Mouse (Mus musculus) right cerebral cortex, adult 18-20 months (tissue): ENCODE results near the gene AC129217.1.
"Not testable (repeated sequence)": the region's sequence is repeated elsewhere in the genome, so short reads cannot be mapped to it uniquely, and the experiment has no call there.

Experiments used
- DNase-seq: peaks from one replicate; pipeline ENCODE4 v3.0.0; 2022; ENCODE audit warnings: mixed read lengths

Gene AC129217.1

DNA sequence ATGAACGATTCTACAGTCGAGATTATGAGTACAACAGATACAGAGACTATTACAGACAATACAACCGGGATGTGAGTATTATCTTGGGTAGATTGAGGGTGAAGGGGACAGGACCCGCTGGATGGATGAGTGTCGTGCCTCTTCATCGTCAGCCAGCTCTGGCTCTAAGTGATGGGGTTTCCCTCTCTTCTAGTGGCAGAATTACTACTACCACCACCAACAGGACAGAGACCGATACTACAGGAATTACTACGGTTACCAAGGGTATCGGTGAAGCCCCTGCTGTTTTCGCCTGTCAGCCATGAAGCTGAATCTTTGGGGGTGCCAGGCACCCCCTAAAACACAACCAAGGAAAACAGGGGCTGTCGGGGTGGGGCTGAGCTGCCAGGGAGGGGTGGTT, 1.7 kb downstream of the AC129217.1 start:
- no peak for DNase-seq

DNA sequence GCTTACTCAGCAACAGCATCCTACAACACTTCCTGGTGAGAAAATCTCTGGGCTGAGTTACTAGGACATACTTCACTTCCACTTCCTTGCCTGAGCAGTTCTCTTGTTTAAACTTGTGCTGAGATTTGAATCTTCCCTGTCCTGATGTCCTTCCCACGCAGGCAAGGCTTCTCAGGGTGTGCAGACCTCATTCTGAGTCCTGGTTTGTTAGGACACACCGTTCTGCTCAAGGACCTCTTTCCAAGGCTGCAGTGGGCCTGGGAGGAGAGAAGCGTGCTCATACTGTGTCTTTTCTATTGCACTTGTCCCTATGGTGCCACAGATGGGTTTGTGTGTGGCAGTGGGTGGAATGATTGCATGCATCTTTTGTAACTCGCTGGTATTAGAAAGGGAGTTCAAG, 3.4 kb downstream of the AC129217.1 start:
- DNase-seq, result no peak

GRCm38 (mm10) chr19:8836327-8836726, 6.8 kb downstream of the AC129217.1 start:
- not testable (repeated sequence) for DNase-seq

DNA sequence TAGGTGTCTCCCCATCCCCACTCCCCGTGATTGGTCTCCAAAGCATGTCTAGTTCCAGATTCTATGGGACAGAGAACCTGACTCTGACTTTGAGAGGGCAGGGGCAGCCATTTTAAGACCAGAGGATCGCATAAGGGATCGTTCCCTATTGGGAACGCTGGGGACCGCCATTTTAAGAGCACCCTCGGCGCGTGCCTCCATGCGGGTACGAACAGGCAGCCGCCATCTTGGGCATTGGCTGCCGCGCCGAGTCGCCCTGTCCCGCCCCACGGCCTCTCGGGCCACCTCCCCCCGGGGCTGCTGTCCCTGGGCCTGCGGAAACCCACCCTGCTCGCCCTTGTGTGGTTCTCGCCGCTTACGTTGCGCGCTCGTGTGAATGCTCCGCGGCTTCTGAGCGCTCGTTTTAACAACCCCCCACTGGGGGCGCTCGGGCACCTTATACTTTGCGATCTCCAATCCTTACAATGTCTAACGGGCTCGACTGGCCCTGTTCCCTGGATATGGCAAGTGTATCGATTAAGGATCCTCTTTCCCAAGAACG, 7.7 kb downstream of the AC129217.1 start, which contains the start of gene Bscl2:
TSS of gene Bscl2 (plus strand) at position 217 of the 541 bp plus-strand sequence.
- DNase-seq, result peak; percentile 89

DNA sequence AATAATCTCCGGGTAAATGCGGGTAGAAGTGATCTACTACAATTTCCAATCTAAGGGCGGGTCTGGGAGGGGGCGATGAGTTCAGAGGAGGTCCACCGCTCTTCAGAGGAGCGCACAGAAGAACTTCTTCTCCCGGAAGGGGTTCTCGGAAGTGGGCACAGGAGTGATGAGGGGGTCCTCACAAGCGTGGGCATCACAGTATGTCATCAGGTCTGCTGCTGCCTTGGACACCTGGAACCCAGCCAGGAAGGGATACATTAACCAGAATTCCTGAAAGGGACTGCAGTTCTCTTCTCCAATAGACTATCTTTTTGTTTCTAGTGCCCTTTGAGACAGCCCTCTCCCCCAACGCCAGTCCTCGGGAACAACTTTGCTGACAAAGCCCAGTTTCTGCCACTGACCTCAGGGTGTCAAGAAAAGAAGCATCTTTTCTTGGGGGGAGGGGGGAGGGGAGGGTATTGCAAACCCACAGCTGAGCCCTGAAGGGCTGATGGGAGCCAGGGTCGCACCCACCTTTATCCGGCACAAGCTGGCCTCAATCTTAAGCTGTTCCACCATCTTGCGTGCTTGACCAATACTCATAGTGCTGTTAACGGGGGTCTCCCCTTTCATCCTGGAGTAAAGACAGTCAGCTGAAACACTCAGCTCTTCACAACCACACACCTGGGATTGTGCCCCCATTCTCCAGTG, 8.6 kb downstream of the AC129217.1 start:
- no peak for DNase-seq

DNA sequence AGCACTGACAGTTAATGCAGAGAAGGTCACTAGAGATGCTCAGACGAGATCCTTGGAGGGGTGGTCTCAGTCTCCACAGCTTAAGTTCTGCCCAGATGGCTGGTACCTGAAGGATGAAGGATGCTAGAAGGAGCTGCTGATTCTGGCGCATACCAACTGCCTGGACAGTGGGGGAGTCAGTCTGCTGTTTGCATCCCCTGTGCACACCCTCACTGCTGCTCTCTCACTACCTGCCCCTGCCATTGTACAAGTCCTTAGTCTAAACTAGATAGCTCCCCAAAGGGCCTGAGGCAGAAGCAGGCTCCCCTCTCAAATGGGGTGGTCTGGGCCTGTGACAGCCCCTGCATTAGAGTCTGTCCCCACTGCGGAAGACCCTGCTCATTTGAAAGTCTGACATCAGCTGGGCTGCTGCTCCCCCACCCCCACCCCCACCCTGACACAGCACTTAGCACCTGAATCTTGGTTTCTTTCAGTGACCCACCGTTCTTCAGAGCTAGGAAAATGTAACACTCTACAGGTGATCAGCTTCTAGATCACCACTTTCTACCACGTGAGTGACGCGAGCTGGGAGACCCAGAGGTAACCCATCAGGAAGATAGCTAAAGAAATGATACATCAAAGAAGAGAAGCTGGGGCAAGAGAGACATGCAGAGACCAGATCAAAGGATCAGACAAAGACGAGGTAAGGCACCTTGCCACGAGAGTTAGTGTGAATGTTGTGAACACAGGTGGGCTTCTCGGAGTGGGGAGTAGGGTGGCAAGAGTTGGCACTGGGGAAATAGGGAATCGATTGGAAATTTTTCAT, 9.7 kb downstream of the AC129217.1 start, which contains the start of gene Gng3:
TSS of gene Gng3 (minus strand) at position 92 of the 805 bp plus-strand sequence.
- DNase-seq, result peak; percentile 91

- peak; percentile 77 for DNase-seq
These were observed 10.6 kb downstream of the AC129217.1 start for GRCm38 (mm10) chr19:8839908-8840791.

- DNase-seq, result no peak
These were observed 11.4 kb downstream of the AC129217.1 start for GRCm38 (mm10) chr19:8841012-8841411.

GRCm38 (mm10) chr19:8842961-8843360, 13.4 kb downstream of the AC129217.1 start:
- no peak for DNase-seq

GRCm38 (mm10) chr19:8844371-8845129, 15.0 kb downstream of the AC129217.1 start:
- peak; percentile 70 for DNase-seq

- no peak for DNase-seq
These were observed 18.8 kb downstream of the AC129217.1 start for GRCm38 (mm10) chr19:8848356-8848755.

DNA sequence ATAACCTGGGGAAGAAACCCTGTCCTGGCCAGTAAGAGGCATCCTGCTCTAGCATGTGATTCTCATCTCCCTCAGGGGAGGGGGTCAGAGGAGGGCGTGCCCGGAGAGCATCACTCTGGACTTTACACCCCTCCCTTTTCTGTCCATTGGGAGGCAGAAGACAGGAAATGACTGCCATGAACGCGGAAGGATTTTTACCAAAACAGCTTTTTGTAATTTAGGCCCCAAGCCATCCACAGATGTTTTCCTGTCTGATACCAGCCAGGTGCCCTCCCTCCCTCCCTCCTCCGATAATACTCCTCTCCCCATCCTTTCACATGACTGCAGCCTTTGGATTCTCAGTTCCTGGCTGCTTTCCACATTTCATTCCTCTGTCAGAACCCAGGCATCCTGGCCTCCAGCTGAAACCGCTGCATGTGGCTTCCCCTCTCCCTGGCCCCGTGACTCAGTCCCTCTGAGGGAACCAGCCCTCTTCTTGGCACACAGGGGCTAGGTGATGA, 20.9 kb downstream of the AC129217.1 start, which contains the start of gene Lrrn4cl:
TSS of gene Lrrn4cl (plus strand) at position 367 of the 500 bp plus-strand sequence.
- DNase-seq, result no peak

GRCm38 (mm10) chr19:8851639-8852038, 22.1 kb downstream of the AC129217.1 start:
- DNase-seq, result no peak

- no peak for DNase-seq
These were observed 22.8 kb downstream of the AC129217.1 start for GRCm38 (mm10) chr19:8852236-8852928.

- DNase-seq, result no peak
These were observed 23.5 kb downstream of the AC129217.1 start for GRCm38 (mm10) chr19:8853117-8853516.

DNA sequence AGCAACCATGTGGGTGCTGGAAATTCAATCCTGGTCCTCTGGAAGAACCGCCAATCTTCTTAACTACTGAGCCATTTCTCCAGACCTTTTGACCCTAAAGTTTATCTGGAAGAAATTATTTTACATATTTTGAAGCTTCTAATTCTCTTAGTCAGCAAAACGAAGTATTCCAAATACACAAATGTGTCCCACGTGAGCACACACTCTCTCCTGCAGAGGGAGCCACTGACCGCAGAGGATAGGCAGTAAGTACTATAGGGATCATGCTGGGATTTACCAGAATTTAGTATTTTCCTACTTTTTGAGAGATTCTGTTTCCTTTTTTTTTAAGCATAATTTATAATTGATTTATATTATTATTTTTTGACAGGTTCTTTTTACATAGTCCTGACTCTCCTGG, 28.1 kb downstream of the AC129217.1 start:
- no peak for DNase-seq

DNA sequence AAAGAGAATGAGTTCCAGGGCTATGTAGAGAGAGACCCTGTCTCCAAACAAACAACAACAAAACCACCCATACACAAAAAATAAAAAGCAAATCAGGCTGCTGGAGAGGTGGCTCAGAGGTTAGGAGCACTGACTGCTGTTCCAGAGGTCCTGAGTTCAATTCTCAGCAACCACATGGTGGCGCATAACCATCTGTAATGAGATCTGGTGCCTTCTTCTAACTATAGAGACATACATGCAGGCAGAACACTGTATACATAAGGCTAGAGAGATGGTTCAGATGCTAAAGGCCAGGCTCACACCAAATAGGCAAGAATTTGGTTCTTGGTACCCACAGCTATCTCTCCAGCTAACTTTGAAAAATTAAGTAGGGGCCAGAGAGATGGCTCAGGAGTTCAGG, 29.4 kb downstream of the AC129217.1 start:
- no peak for DNase-seq

DNA sequence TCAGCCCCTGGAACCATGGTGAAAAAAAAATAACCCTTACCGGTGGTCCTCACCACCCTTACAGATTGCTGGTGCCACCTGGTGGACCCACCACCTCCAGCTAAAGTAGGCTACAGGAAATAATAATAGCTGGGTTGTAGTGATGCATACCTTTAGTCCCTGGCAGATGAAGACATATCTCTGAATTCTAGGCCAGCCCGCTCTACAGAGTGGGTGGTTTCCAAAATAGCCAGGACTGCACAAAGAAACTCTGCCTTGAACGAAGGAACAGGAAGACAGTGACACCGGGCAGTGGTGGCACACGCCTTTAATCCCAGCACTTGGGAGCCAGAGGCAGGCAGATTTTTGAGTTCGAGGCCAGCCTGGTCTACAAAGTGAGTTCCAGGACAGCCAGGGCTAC, 34.7 kb downstream of the AC129217.1 start:
- peak; percentile 45 for DNase-seq

GRCm38 (mm10) chr19:8870381-8870780, 40.8 kb downstream of the AC129217.1 start:
- not testable (repeated sequence) for DNase-seq

- no peak for DNase-seq
These were observed 41.3 kb downstream of the AC129217.1 start for GRCm38 (mm10) chr19:8870838-8871237.
